Mouse (Mus musculus) heart, embryonic 11.5 days (tissue): ENCODE measurements around the gene Slc18a2. TPM values are rescaled to one million over a fixed set of nuclear protein-coding genes. Genes with fewer than 3 reads are reported as not detected.

Source experiments
- ATAC-seq: fragments of 200-750 bp; cut with Nextera tagmentation; replicated peaks from 2 replicates; pipeline ENCODE4 v1.8.0; 2017; ENCODE audit warnings: moderate library complexity; ENCODE audit not compliant: insufficient number of reproducible peaks, low FRiP score, low TSS enrichment
- H3K27ac ChIP-seq: fragments of 300-500 bp; sonication (generic); 2 replicates; pipeline ENCODE4 v1.5.1; 2014; ENCODE audit warnings: mild to moderate bottlenecking, low read depth, low read length
- H3K27me3 ChIP-seq: fragments of 300-500 bp; sonication (generic); 2 replicates; pipeline ENCODE4 v1.6.1; 2014; ENCODE audit warnings: mild to moderate bottlenecking, low read length, mixed read lengths; ENCODE audit not compliant: control insufficient read depth, insufficient read depth
- H3K36me3 ChIP-seq: fragments of 300-500 bp; sonication (generic); 2 replicates; pipeline ENCODE4 v1.6.1; 2014; ENCODE audit warnings: mild to moderate bottlenecking, low read length, moderate library complexity, mixed read lengths; ENCODE audit not compliant: control insufficient read depth, insufficient read depth
- H3K4me1 ChIP-seq: fragments of 300-500 bp; sonication (generic); 2 replicates; pipeline ENCODE4 v1.6.1; 2014; ENCODE audit warnings: low read length; ENCODE audit not compliant: control insufficient read depth, insufficient read depth
- H3K4me2 ChIP-seq: fragments of 300-500 bp; sonication (generic); 2 replicates; pipeline ENCODE4 v1.6.1; 2014; ENCODE audit warnings: mild to moderate bottlenecking, moderate library complexity
- H3K4me3 ChIP-seq: fragments of 300-500 bp; sonication (generic); 2 replicates; pipeline ENCODE4 v1.5.1; 2014; ENCODE audit warnings: low read depth, low read length
- H3K9ac ChIP-seq: fragments of 300-500 bp; sonication (generic); 2 replicates; pipeline ENCODE4 v1.6.1; 2014; ENCODE audit warnings: mild to moderate bottlenecking, low read depth, low read length, moderate library complexity
- H3K9me3 ChIP-seq: fragments of 300-500 bp; sonication (generic); replicated peaks from 2 replicates; pipeline ENCODE4 v1.6.1; 2016; ENCODE audit warnings: low read length; ENCODE audit not compliant: control insufficient read depth
- WGBS: fragments of 180-500 bp; shearing (Covaris S2); extraction: QIAGEN DNeasy Blood & Tissue Kit; methylation state at CpG from one replicate; pipeline ENCODE4 v1.1.7; 2014; ENCODE audit not compliant: insufficient replicate concordance; 5-methylcytosine and 5-hydroxymethylcytosine counted together
- polyA plus RNA-seq: library from polyadenylated mRNA; unstranded; fragments of >200 nt; fragmentation: Nextera tagmentation; extraction: Ambion mirVana; gene quantifications from 2 replicates; pipeline ENCODE4 v1.2.1, GENCODE M21; 2014

Gene Slc18a2
- polyA plus RNA-seq, 1 experiment from 2014 or later, result 9.2 TPM

GRCm38 (mm10) chr19:59239124-59239817 lies 21.4 kb upstream of the Slc18a2 start:
- H3K27me3 ChIP-seq, result peaks cover 5% of the 10 kb centered on the region; the same call in 1 of the 2 replicates
- WGBS, result 17% methylated on average over 17 of the region's 17 CpGs
- no peak overlapping the region for H3K9ac ChIP-seq
- no peak overlapping the region for H3K4me2 ChIP-seq
- H3K4me1 ChIP-seq, result no peaks in the 10 kb centered on the region
- no peaks in the 10 kb centered on the region for H3K36me3 ChIP-seq
- no peak overlapping the region for H3K4me3 ChIP-seq
- ATAC-seq, result peak; percentile 35; the same call in 1 of the 2 replicates
- no peaks in the 10 kb centered on the region for H3K9me3 ChIP-seq
- no peak overlapping the region for H3K27ac ChIP-seq

DNA sequence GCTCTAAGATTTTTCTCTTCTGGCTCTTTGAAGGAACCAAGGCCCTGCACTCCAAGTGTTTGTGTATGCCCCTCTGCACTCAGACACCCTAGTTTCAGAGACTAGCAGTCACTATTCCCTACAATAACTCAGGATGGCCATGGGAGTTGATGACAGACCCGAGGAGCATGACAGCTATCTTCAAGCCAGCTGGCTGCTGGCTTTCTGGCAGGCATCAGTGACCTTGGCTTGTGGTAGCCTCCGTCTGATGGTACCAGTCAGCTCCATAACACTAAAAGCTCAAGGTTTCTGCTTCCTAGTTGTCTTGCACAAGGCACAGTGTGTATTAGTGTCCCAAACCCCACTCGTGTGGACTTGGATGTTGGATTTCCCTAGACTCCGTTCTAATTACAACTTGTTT lies 18.7 kb upstream of the Slc18a2 start:
- ATAC-seq, result no peak
- Histone ChIP-seq H3K4me2 (no peak overlapping the region), H3K4me3 (no peak overlapping the region), H3K9me3 (no peaks in the 10 kb centered on the region), H3K36me3 (no peaks in the 10 kb centered on the region), H3K27me3 (peaks cover 5% of the 10 kb centered on the region; the same call in 1 of the 2 replicates), H3K4me1 (no peaks in the 10 kb centered on the region), H3K27ac (no peak overlapping the region), H3K9ac (no peak overlapping the region)
- 80% methylated on average over 4 of the region's 4 CpGs for WGBS

GRCm38 (mm10) chr19:59243057-59243456 lies 17.6 kb upstream of the Slc18a2 start:
- H3K9me3 ChIP-seq, result no peaks in the 10 kb centered on the region
- no peak overlapping the region for H3K4me2 ChIP-seq
- H3K9ac ChIP-seq, result no peak overlapping the region
- no peak overlapping the region for H3K4me3 ChIP-seq
- H3K27me3 ChIP-seq, result peaks cover 5% of the 10 kb centered on the region; the same call in 1 of the 2 replicates
- no peaks in the 10 kb centered on the region for H3K4me1 ChIP-seq
- H3K27ac ChIP-seq, result no peak overlapping the region
- WGBS, result 67% methylated on average over 2 of the region's 2 CpGs
- no peak for ATAC-seq
- no peaks in the 10 kb centered on the region for H3K36me3 ChIP-seq

- no peaks in the 10 kb centered on the region for H3K4me1 ChIP-seq
- H3K27ac ChIP-seq, result no peak overlapping the region
- WGBS, result 77% methylated on average over 4 of the region's 4 CpGs
- no peaks in the 10 kb centered on the region; the same call in 1 of the 2 replicates for H3K27me3 ChIP-seq
- H3K4me2 ChIP-seq, result no peak overlapping the region
- no peak overlapping the region for H3K4me3 ChIP-seq
- H3K9me3 ChIP-seq, result no peaks in the 10 kb centered on the region
- ATAC-seq, result no peak
- no peaks in the 10 kb centered on the region for H3K36me3 ChIP-seq
- no peak overlapping the region for H3K9ac ChIP-seq
Measured at GRCm38 (mm10) chr19:59248144-59248543, 12.6 kb upstream of the Slc18a2 start.

DNA sequence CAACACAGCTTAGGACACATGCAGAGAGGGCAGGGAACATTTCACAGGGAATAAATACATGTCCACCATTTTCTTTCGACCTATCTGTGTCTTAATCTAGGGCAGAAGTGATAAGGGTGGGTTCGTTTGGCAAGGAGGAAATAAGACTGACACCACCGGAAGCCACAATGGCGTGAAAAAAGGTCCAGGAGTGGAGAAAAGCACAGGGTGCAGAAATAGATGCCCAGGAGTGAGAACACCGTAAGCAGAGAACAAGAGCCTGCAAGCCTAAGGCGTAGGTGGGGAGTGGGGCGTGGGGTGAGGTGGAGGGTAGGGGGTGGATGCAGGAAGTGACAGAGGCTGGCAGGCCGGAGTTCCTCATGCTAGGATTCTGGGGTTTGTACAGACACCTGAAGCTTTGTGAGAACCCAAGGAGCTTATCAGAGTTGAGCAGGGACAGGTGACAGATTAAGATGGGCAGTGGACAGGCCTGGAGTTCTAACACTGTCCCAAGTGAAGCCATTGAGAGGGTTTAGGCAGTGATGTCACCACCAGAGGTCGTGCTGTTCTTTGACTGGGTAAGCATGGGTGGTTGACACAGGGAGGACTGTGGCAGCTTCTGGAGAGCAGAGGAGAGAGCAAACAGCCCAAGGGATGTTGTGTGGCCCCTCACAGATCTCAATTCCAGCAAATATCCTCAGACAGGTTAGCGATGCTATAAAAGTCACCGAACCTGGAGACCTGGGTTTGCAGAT lies 12.0 kb upstream of the Slc18a2 start:
- Histone ChIP-seq H3K36me3 (no peaks in the 10 kb centered on the region), H3K4me1 (no peaks in the 10 kb centered on the region), H3K27me3 (no peaks in the 10 kb centered on the region; the same call in 1 of the 2 replicates), H3K4me2 (no peak overlapping the region), H3K9ac (no peak overlapping the region), H3K4me3 (no peak overlapping the region), H3K27ac (no peak overlapping the region), H3K9me3 (no peaks in the 10 kb centered on the region)
- ATAC-seq, result no peak
- 66% methylated on average over 11 of the region's 11 CpGs for WGBS

DNA sequence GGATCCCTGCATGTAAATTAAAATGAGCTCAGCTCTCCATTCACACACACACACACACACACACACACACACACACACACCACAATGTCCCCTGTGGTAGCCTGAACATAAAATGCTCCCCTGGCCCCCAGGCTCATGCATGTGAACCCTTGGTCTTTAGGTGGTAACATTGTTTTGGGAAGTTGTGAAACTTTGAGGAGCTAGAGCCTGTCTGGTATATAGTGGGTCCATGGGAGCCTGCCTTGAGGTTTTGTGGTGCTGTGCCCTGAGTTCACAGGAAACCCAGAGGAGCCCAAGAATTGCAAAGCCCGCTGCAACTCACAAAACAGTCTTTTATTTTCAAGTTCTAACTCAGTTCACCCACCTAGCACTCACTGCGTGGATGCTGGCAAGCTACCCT lies 8.0 kb upstream of the Slc18a2 start:
- no peak overlapping the region for H3K27ac ChIP-seq
- H3K4me3 ChIP-seq, result no peak overlapping the region
- no peak for ATAC-seq
- no peak overlapping the region for H3K4me2 ChIP-seq
- no peaks in the 10 kb centered on the region for H3K36me3 ChIP-seq
- H3K4me1 ChIP-seq, result no peaks in the 10 kb centered on the region
- no peaks in the 10 kb centered on the region; the same call in 1 of the 2 replicates for H3K27me3 ChIP-seq
- no peaks in the 10 kb centered on the region for H3K9me3 ChIP-seq
- no peak overlapping the region for H3K9ac ChIP-seq
- WGBS, result 79% methylated on average over 2 of the region's 2 CpGs

GRCm38 (mm10) chr19:59259633-59260032 lies 1.1 kb upstream of the Slc18a2 start:
- Histone ChIP-seq H3K36me3 (no peaks in the 10 kb centered on the region), H3K27ac (no peak overlapping the region), H3K4me3 (no peak overlapping the region), H3K4me2 (no peak overlapping the region), H3K9me3 (no peaks in the 10 kb centered on the region), H3K27me3 (peaks cover 26% of the 10 kb centered on the region), H3K9ac (no peak overlapping the region), H3K4me1 (peaks cover 7% of the 10 kb centered on the region)
- WGBS, result 40% methylated on average over 5 of the region's 5 CpGs
- no peak for ATAC-seq

DNA sequence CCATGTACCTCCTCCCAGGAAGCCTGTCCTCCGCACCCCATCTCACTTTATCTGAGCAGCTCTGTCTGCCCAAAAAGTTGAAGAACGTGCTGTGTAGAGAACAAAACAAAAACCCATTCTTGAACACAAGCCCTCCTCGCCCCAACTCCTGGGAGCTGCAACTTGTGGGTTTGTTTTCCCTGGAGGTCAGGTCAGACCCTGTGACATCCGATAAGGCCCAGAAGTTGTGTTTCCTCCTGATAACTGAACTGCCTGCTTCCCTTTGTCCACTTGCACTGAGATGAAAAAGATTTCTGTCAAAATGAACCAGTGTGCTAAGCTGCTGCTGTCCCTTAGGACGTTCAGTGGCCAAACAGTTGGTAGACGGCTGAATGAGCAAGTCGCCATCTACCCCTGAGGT lies 908 bp downstream of the Slc18a2 start:
- Histone ChIP-seq H3K4me1 (peaks cover 7% of the 10 kb centered on the region), H3K9ac (no peak overlapping the region; the same call in 1 of the 2 replicates), H3K9me3 (no peaks in the 10 kb centered on the region), H3K4me2 (peak overlapping the region; percentile 92), H3K4me3 (peak overlapping the region; percentile 51), H3K27me3 (peaks cover 30% of the 10 kb centered on the region), H3K27ac (no peak overlapping the region), H3K36me3 (no peaks in the 10 kb centered on the region)
- ATAC-seq, result peak; percentile 44
- WGBS, result 27% methylated on average over 7 of the region's 7 CpGs
